Mouse (Mus musculus) ovary, adult 18-20 months (tissue): ENCODE results near the gene Zbtb38.

ENCODE experiments used
- DNase-seq: peaks from one replicate; pipeline ENCODE4 v3.0.0; 2022; ENCODE audit warnings: low spot score, mixed read lengths

Zbtb38 gene

GRCm38 (mm10) chr9:96638508-96638907, 114.1 kb downstream of the Zbtb38 start:
- DNase-seq = no peak

DNA sequence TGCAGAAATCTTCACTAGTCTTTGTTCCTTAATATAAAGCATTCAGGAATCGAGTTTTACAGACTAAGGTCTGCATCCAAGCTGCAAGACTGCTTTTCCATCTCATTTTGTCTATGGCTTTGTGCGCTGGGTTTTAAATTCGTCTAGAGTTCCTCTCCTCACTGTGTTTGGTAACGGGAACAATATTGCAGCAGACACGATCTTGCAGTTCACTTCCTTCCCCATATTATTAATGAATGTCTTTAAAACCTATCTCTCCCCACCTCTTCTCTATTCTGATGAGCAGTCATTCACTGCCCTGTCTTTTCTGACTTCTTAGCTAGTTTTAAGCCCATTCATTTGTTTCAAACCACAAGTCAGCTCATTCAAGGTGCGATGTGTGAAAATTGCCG, 115.5 kb downstream of the Zbtb38 start:
- no peak for DNase-seq

GRCm38 (mm10) chr9:96636423-96637156, 116.0 kb downstream of the Zbtb38 start:
- no peak for DNase-seq

DNA sequence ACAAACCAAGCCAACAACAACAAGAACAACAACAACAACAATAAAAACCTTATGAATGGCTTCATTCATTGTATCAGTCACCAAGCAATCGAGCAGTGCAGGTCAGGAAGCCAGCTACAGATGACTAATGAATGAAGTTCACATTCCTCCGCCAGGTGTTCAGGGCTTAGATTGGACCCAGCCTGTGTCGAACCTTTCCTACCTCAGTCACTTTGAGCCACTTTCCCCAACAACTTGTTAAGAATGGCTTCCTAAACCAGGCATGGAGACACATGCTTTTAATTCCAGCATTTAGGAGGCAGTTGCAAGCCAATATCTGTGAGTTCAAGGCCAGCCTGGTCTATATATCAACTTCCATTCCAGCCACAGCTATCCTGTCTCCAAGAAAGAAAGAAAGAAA, 116.7 kb downstream of the Zbtb38 start:
- no peak for DNase-seq

GRCm38 (mm10) chr9:96635176-96635575, 117.5 kb downstream of the Zbtb38 start:
- no peak for DNase-seq

GRCm38 (mm10) chr9:96633771-96634170, 118.9 kb downstream of the Zbtb38 start:
- DNase-seq = no peak
